In genomic region chr2:131264027-131264426, GRCm38 (mm10) we compare ENCODE assay signal across 1 mouse cellular context.
TF ChIP-seq lines count a peak whose summit lies in the region.

No protein-coding gene starts in this region.

TF ChIP-seq in CH12.LX, 34 proteins besides CTCF, POLR2A, EP300 and RAD21 (continued from another document):
- TF ChIP-seq GABPA (IDR thresholded peaks at IDR 0.05; ENCODE audit: insufficient replicate concordance, low read depth, low read length) (no peak), TBP (conservative IDR thresholded peaks at IDR 0.05; ENCODE audit: low read depth, low read length) (no peak), PAX5 (IDR thresholded peaks at IDR 0.05; ENCODE audit: low read length) (no peak), ZKSCAN1 (IDR thresholded peaks at IDR 0.05; ENCODE audit: borderline replicate concordance, low read depth, low read length) (no peak), UBTF (IDR thresholded peaks at IDR 0.05; ENCODE audit: low read depth, low read length) (no peak), SIN3A (IDR thresholded peaks at IDR 0.05; ENCODE audit: low read length) (no peak), ZC3H11A (IDR thresholded peaks at IDR 0.05; ENCODE audit: low read depth, low read length) (no peak)
